Mouse (Mus musculus) natural killer cell, adult 2 months (primary cell): ENCODE measurements at regions not wholly inside any gene's neighbourhood (a gene's known extent, or its start where the extent isn't known, plus 50 kb on each side); places are given as distances from the start of the nearest gene placed in this dataset.

Experiments used
- DNase-seq, 2 experiments: peaks; one replicate each; pipeline ENCODE4 v3.0.0; 2022; ENCODE audit warnings: low spot score in 2 of 2

DNA sequence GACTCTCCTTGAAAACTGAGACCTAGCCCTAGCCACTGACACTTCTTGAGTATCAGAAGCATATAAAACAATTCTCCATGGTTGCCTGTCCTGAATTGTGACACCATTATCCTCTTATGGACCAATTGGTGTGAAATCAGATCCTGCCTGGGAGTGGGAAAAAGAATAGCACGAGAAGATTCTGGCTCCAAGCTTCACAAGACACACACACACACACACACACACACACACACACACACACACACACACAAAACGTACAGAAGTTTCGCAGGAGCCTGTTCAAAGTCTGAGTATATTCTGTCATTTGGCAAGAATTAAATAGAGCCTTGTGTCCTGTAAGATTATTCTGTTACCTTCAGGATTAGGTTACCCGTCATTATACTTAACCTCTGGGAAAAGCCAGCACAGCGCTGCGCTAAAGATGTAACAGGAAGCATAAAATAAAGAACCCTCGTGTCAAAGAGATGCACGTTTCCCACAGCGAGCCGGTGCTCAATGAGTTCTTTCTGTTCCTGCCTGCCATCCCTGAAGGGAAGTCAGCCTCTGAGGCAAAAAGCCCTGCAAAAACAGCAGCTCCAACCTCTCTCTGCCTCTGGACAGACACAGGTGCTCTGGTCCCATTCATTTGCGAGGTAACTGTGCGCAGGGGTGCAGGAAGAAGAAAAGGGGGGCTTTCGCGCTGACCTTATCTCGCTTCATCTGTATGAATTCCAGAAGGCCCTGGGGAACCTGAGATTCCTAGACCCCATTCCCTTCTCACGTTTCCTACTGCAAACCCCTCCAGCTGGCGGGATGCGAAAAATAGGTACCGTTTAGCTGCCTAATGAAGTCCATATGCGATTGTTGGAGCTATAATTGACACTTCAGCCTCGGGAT is 178.4 kb upstream of the Elac2 start:
- DNase-seq = no peak

DNA sequence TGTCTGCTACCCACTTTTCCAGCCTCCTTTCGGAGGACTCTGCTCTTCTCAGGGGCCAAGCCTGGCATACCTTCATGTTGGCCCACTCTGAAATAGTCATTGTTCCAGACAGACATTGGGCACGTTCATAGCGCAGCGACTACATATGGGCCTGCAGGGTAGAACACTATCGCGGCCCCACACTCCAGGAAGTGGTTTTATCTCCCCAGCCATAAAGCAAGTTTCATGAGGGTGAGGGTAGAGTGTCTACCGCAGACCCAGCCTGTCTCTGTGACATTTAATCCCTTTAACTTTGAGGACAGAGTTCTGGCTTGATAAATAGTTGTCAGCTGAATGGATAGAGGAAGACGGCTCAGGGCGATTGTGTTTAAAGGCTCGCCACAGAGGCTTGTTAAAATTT is 177.5 kb upstream of the Elac2 start:
- peak; percentile 5 to 16 for DNase-seq

GRCm38 (mm10) chr11:64805567-64805966 is 173.3 kb upstream of the Elac2 start:
- DNase-seq = no peak

GRCm38 (mm10) chr11:64812408-64812807 is 166.4 kb upstream of the Elac2 start:
- no peak for DNase-seq

DNA sequence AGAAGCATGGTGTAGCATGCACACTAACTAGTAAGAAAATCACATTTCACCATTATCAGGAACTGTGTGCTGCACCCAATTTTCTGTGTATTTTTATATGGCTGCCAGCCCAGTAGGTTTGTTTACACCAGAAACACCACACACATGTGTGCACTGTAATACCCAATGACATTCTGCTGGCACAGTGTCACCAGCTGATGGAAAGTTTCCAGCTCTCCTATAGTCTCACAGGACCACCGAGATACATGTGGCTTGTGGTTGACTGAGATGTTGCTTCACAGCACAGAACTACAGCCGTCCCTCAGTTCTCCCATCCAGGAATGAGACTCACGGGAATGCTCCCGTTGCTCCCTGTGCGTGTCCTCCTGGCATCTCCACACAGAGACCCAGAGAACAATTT is 149.4 kb upstream of the Elac2 start:
- DNase-seq = no peak

GRCm38 (mm10) chr11:64832453-64832852 is 146.4 kb upstream of the Elac2 start:
- DNase-seq = no peak

DNA sequence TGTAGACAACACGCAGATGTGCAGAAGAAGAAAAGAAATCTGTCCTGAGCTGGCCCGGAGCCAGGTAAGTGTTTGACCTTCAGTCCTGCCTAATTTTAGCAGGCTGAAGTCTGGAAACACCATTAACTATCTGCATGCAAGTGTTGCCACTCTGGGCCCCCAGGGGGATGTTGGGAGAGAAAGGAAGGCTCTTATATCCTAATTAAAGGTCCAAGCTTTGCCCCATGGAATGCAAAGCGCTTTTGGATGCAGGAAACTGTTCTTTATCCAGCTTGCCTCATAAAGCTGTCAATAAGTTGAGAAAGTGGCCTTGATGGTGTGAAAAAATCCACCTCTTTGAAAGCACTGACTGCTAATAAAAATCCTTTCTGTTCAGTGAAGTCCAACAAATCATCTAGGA is 145.1 kb upstream of the Elac2 start:
- DNase-seq = no peak

- no peak for DNase-seq
These were observed 142.1 kb upstream of the Elac2 start for GRCm38 (mm10) chr11:64836771-64837170.

DNA sequence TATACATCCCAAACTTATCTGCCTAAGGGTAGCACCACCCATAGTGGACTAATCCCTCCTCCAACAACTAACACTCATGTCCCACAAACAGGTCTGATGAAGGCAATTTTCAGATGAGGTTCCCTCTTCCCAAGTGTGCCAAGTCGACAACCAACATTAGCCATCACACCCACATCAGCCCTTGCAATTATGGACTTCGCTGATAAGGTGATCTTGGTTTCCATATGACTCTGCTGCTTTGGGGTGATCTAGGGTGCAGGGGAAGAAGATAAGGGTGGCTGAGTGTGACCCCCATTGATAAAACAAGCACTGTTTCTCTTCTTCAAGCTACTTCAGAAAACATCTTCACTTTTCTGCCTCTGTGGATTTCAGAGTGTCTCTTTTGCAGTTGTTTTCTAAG is 137.7 kb upstream of the Elac2 start:
- DNase-seq = no peak

DNA sequence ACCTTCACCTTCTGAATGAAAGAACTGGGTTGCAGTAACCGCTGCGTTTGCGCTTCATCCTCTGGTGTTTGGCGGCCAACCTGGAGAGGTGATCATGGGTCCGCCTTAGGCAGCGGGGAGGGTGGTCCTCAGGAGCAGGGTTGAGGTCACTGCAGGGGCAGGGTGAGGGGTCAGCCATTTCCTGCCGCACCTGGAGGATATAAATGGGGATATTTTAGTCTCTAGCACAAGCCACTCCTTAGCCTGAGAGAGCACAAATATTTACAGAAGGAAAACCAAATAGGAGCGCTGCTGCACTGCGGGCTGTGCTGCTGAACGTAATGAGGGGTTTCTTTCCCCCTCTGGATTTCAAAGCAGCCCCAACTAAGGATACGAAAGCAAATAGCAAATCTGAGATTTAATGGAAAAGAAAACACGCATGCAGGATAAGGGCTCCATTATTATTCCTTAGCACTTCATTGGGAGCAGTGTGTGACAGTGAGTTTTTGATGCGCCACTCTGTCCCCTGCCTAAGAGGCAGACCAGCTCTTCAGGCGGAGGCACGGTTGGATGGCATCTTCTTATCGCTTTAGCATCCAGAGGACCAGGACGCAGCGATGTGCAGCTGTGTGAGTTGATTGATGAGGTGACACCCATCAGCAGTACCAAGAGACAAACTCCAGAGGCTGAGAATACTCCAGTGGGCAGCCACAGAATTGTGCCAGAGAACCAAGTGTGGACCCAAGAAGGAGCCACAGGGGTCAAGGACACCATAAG is 135.9 kb upstream of the Elac2 start:
- no peak for DNase-seq

- no peak for DNase-seq
These were observed 132.2 kb upstream of the Elac2 start for GRCm38 (mm10) chr11:64846577-64847147.

DNA sequence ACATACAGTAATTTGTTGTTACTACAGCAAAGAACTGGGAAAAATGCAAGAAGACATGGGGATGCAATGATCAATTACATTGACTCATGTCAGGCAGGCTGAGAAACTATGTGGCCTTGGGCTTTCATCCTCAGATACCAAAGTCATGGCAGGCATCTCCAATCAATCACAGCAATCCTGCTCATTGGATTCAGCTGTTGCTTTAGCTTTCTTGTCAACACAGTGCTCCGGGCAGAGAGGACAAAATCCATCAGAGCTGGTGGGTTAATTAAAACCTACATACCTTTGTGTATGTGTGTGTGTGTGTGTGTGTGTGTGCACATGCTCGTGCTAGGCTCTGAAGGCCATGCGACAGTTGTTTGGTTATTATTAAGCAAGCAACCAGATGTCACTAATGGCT is 119.2 kb upstream of the Elac2 start:
- DNase-seq = no peak

DNA sequence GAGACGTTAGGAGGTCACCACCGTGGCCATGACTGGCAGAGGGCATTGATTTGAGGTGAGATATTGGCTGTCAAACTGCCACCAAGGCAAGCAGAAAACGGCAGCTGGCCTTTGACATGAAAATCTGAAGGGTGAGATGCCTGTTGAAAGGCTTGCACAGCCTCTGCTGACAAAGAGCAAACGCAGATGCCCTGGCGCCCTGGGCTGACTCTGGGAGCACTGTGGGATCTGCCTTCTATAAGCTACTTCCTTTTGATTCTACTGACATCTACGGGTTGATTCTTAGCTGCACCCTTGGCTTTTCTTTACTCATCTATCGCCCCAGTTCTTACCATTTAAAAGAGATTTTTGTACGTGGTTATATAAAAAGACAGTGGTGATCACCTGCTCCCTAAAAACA is 98.2 kb upstream of the Elac2 start:
- DNase-seq = no peak

GRCm38 (mm10) chr11:64884518-64884917 is 94.3 kb upstream of the Elac2 start:
- DNase-seq = no peak

GRCm38 (mm10) chr11:64889335-64890020 is 89.4 kb upstream of the Elac2 start:
- no peak for DNase-seq

- DNase-seq = peak in 1 of 2 experiments; percentile 6
These were observed 88.1 kb upstream of the Elac2 start for GRCm38 (mm10) chr11:64890776-64891175.

- no peak for DNase-seq
These were observed 82.9 kb upstream of the Elac2 start for GRCm38 (mm10) chr11:64895804-64896466.

DNA sequence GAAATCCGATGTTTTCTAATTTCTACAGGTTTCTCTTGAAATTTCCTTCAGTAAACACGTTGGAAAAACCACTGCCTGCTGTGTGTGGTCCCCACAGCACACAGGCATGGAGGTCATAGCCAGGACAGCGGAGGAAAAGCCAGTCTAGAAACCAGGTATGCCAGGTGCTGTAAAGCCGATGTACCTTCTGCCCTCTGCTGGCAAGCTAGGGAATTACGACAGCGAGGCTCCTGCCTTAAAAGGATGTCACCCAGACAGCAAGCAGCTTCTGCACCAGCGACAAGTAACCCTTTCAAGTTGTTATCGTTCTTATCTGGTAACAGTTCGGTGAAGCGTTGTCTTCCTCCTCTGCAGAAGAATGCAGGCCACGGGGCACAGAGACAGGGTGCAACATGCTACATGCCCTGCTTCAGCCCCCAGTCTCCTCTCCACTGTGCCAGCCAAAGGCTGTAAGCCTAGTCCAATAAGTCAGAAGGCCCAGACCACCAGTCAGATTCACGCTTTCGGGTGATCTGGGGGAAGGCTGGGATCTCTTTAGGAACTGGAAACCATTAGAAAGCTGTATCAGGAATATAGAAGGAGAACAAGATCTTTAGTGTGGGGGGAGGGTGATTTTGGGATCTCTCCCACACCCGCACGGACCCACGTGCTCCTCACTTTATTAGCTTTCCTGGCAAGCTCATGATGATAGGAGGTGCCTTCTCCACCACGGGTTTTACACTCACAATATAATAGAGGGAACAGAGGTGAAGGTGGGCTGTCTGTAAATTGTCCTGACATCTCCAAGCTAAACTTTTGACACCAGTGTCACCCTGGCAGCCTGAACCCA is 79.9 kb upstream of the Elac2 start:
- peak; percentile 14 to 43 for DNase-seq

DNA sequence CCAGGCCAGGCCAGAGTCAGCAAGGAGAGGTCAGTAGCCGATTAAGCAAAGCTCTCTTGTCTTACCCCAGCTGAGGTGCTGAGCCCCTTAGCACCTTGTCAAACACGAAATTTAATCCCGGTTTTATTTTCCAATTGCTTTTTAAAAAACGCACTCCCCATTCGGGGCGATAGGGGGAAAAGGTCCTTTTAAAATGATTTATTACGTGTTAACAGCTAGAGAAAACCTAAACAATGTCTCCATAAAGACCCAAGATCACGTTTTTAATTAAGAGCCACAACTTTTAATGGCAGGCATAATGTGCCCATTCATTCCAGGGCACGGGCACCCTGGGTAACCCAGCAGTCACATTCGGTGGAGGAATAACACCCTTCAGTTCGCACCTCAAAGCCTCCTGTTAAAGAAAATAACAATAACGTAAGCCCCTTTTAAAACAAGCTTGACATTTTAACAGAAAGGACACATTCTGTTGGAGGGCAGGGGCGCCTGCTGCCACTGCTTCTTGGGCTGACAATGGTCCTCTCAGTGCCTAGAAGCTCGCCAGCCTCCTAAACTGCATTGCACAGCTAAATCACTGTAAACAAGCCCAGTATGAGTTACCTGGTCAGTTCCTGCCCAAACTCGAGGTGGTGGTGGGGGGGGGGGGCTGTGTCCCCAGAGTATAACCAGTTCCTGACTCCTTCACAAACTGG is 79.1 kb upstream of the Elac2 start:
- DNase-seq = no peak

DNA sequence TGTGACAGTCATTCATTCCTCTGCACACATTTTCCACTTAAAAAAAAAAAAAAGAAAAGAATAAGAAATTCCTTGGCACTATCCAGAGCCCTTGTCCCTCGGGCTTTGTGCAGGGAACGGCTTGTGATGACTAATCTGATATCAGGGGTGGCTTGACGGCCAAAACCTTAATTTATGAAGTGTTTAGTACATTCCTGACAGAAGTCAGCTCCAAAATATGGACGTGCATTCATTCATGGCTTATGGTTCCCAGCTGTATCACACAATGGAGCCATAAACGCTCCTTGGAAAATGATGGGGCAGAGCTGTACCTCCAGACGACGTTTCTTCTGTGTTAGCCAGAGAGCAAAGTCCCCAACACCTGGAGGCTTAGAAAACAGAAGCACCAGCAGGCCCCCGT is 62.1 kb upstream of the Elac2 start:
- no peak for DNase-seq
